Mouse (Mus musculus) heart, adult 2 months (tissue): ENCODE measurements around the gene Rfx7. TPM values are rescaled to one million over a fixed set of nuclear protein-coding genes. Genes with fewer than 3 reads are reported as not detected.
"Not testable (repeated sequence)": the region's sequence is repeated elsewhere in the genome, so short reads cannot be mapped to it uniquely, and the experiment has no call there.

ENCODE experiments used
- DNase-seq, 2 experiments: peaks; one replicate each; pipeline ENCODE4 v3.0.0; 2021
- H3K27ac ChIP-seq: fragments of 200-600 bp; 2 replicates; pipeline ENCODE4 v1.8.1; 2022
- H3K27me3 ChIP-seq: fragments of 200-500 bp; 2 replicates; pipeline ENCODE4 v1.6.1; 2012; ENCODE audit warnings: mild to moderate bottlenecking, low read length, inconsistent platforms, mixed read lengths; ENCODE audit not compliant: control insufficient read depth, insufficient read depth
- H3K36me3 ChIP-seq: fragments of 200-500 bp; 2 replicates; pipeline ENCODE4 v1.6.1; 2012; ENCODE audit warnings: low read length, inconsistent platforms; ENCODE audit not compliant: control insufficient read depth, insufficient read depth
- H3K4me1 ChIP-seq: fragments of 200-500 bp; 2 replicates; pipeline ENCODE4 v1.6.1; 2011; ENCODE audit warnings: low read length; ENCODE audit not compliant: control insufficient read depth, insufficient read depth
- H3K4me3 ChIP-seq: fragments of 200-600 bp; 2 replicates; pipeline ENCODE4 v1.8.1; 2022
- H3K79me2 ChIP-seq: fragments of 200-500 bp; replicated peaks from 2 replicates; pipeline ENCODE4 v1.6.1; 2012; ENCODE audit warnings: mild to moderate bottlenecking, inconsistent platforms, low read length, moderate library complexity, mixed read lengths; ENCODE audit not compliant: control insufficient read depth, insufficient read depth
- H3K9ac ChIP-seq: fragments of 200-500 bp; 2 replicates; pipeline ENCODE4 v1.6.1; 2012; ENCODE audit warnings: low read depth, mild to moderate bottlenecking, control low read depth, inconsistent platforms, low read length, mixed read lengths
- CTCF ChIP-seq: fragments of 200-600 bp; IDR thresholded peaks from 2 replicates; pipeline ENCODE4 v1.8.1; 2022; ENCODE audit warnings: antibody characterized with exemption, mild to moderate bottlenecking, moderate library complexity
- EP300 ChIP-seq: fragments of 200-500 bp; IDR thresholded peaks from 2 replicates; pipeline ENCODE4 v1.6.1; 2011; ENCODE audit warnings: low read depth, low read length, control low read depth; ENCODE audit not compliant: insufficient read depth
- POLR2A ChIP-seq: fragments of 200-500 bp; IDR thresholded peaks from 2 replicates; pipeline ENCODE4 v1.6.1; 2011; ENCODE audit warnings: mild to moderate bottlenecking, low read depth, low read length, control low read depth; ENCODE audit not compliant: insufficient read depth
- WGBS: fragments of 180-500 bp; shearing (Covaris S2); methylation state at CpG from one replicate; pipeline ENCODE4 v1.1.7; 2018; 5-methylcytosine and 5-hydroxymethylcytosine counted together
- intact Hi-C: fragments of 180-260 bp; cut with DNase I; formaldehyde crosslinking; loops from one replicate; pipeline ENCODE4 v1.15.1; 2025
- polyA plus RNA-seq: library from polyadenylated mRNA; depleted of rRNA; stranded (reverse); fragments of >200 nt; gene quantifications from 2 replicates; pipeline ENCODE4 v1.2.3, GENCODE M21; 2012
- total RNA-seq, 2 experiments: library from RNA; stranded (reverse); gene quantifications; 2 replicates each; pipeline ENCODE4 v1.2.3; 2021

Gene Rfx7
- total and polyA plus RNA-seq, 3 experiments, result 2.9 to 8.1 (median 6.7) TPM

DNA sequence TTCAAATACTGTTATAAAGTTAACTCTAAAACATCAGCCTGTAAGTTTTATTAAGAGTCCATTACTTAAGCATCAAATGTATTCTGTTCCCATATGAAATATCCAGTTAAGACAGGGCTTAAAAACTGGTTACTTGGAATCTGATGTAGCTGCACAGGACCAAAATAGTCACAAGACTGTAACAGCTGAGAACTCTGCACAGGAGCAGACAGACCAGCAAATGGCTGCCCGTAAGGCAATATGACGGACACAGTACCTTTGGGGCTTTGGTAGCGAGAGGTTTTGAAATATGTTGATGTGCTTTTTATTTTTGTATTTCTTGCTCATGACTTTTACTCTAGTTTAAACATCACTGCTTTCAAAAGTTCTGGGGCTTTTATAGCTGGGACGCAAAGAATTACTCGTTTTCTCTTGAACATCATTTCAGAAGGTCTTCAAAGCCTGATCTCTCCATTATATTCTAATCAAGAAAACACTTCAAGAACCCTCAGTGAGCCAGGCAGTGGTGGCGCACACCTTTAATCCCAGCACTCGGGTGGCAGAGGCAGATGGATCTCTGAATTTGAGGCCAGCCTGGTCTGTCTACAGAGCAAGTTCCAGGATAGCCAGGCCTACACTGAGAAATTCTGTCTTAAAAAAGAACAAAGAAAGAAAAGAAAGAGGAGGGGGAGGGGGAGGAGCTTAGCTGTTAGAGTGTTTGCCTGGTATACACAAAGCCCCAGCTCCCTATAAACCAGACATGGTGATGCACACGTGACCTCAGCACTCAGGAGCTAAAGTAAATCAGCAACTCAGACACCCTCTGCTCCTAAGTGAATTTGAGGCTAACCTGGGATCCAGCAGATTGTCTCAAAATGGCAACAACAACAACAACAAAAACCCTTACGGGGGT lies 107.2 kb downstream of the Rfx7 start:
- TF ChIP-seq CTCF (no peak), EP300 (no peak), POLR2A (no peak)
- DNase-seq, result no peak
- peaks cover 5% of the 10 kb centered on the region for H3K36me3 ChIP-seq
- no peaks in the 10 kb centered on the region for H3K27me3 ChIP-seq
- H3K4me3 ChIP-seq, result peak overlapping the region; percentile 55
- H3K9ac ChIP-seq, result peak overlapping the region; percentile 70
- H3K4me1 ChIP-seq, result peaks cover 10% of the 10 kb centered on the region
- intact Hi-C loops, result no loop called here
- 60% methylated on average over 9 of the region's 9 CpGs for WGBS
- peak overlapping the region; percentile 96 for H3K27ac ChIP-seq
- no peaks in the 10 kb centered on the region for H3K79me2 ChIP-seq

DNA sequence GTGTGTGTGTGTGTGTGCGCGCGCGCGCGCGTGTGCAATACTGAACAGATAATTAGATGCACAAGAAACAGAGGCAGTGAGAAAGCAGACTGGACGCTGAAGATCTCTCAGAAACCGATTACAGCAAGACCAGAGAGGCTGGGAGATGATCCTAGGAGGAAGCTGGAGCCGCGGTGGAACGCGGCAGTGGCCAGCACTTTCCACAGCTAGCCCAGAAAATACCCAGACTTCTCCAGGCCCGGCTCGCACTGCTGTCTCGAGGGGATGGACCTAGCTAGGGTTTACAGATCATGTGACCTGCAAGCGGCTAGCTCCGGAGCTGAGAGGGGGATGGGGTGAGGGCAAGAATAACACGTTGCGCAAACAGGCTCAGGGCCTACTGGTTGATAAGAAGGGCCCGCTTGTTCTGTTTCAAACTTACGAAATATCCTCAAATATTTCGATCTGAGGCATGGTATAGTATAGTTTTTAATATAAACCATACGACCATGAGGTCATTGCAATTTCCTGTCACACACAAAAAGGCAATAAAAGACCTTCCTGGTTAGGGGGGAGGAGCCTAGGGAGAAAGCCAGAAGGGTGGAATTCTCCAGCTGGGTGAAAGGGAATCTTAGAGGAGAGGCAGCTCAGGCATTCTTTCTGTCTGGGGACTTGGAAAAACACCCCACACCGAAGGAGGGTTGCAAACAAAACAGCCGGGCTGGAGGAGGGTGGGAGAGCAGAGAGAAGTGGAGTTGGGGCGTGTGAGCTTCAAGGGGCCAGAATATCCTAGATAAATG lies 108.0 kb downstream of the Rfx7 start:
- intact Hi-C loops, result loop anchor here (1.0 kb wide), 1 partner anchor 22 kb away; the partner anchor contains the start of gene Nedd4
- peaks cover 12% of the 10 kb centered on the region for H3K4me1 ChIP-seq
- peak; percentile 86 to 92 for DNase-seq
- H3K9ac ChIP-seq, result peak overlapping the region; percentile 70
- peak overlapping the region; percentile 55 for H3K4me3 ChIP-seq
- H3K27ac ChIP-seq, result peak overlapping the region; percentile 96
- H3K79me2 ChIP-seq, result no peaks in the 10 kb centered on the region
- no peaks in the 10 kb centered on the region for H3K27me3 ChIP-seq
- WGBS, result 2% methylated on average over 27 of the region's 27 CpGs
- H3K36me3 ChIP-seq, result peaks cover 5% of the 10 kb centered on the region
- TF ChIP-seq POLR2A (peak; percentile 86), CTCF (no peak), EP300 (peak; percentile 89)

DNA sequence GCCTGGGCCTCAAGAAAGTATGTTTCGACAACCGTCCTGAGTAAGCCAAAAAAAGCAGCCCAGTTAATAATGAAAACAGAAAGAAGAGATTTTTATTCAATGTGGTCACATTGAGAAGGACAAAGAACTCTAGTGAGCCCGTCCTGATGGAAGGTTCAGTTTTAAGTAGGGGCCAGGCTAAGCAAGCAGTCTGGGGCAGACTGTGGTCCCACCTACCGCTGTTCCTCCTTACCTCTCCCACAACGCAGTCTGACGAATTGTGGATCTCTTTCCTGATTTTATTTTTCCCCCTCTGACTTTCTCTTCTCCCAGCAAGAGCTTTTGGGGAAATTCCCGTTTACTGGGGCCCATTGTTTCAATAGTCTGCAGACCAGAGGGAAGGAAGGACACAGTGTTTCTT lies 108.6 kb downstream of the Rfx7 start:
- peaks cover 12% of the 10 kb centered on the region for H3K4me1 ChIP-seq
- no peaks in the 10 kb centered on the region for H3K79me2 ChIP-seq
- H3K27ac ChIP-seq, result peak overlapping the region; percentile 96
- peak overlapping the region; percentile 63 for H3K9ac ChIP-seq
- intact Hi-C loops, result loop anchor here (1.0 kb wide), 1 partner anchor 22 kb away; the partner anchor contains the start of gene Nedd4
- no peak for TF ChIP-seq CTCF
- TF ChIP-seq EP300, result no peak
- no peak for TF ChIP-seq POLR2A
- H3K27me3 ChIP-seq, result no peaks in the 10 kb centered on the region
- peak overlapping the region; percentile 55 for H3K4me3 ChIP-seq
- peaks cover 5% of the 10 kb centered on the region for H3K36me3 ChIP-seq
- no peak for DNase-seq
- 8% methylated on average over 7 of the region's 7 CpGs for WGBS

DNA sequence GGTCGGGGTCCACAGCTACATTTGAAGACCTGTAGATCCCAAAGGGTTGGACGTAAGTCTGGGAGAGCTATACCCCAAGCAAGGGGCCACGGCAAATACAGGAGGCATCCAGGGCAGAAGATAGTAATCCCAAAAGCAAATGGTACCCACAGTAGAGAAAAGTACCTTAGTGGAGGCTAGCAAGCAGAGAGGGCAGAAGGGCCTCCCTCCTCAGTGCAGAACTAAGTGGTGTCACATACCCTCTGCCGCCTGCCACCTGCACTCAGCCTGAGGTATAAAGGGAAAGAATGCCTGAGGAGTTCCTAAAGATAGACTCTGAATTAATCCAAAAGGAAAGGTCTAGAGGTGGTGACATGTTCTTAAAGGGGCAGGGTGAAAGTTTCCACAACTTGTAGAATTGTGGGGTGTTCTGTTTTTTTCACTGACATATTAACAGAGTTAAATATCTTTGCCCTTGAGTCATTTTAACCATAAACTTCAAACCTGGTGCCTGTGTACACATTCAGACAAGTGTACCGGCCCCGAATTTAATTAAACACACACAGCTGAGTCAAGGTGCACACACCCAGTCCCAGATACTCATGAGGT lies 109.1 kb downstream of the Rfx7 start:
- peak overlapping the region; percentile 63 for H3K9ac ChIP-seq
- peak overlapping the region; percentile 55 for H3K4me3 ChIP-seq
- H3K4me1 ChIP-seq, result peaks cover 12% of the 10 kb centered on the region
- H3K27ac ChIP-seq, result peak overlapping the region; percentile 96
- intact Hi-C loops, result no loop called here
- no peaks in the 10 kb centered on the region for H3K27me3 ChIP-seq
- no peaks in the 10 kb centered on the region for H3K79me2 ChIP-seq
- no peak for TF ChIP-seq CTCF
- TF ChIP-seq EP300, result no peak
- TF ChIP-seq POLR2A, result peak; percentile 81
- peaks cover 5% of the 10 kb centered on the region for H3K36me3 ChIP-seq
- WGBS, result 48% methylated on average over 6 of the region's 6 CpGs
- peak; percentile 46 to 53 for DNase-seq

DNA sequence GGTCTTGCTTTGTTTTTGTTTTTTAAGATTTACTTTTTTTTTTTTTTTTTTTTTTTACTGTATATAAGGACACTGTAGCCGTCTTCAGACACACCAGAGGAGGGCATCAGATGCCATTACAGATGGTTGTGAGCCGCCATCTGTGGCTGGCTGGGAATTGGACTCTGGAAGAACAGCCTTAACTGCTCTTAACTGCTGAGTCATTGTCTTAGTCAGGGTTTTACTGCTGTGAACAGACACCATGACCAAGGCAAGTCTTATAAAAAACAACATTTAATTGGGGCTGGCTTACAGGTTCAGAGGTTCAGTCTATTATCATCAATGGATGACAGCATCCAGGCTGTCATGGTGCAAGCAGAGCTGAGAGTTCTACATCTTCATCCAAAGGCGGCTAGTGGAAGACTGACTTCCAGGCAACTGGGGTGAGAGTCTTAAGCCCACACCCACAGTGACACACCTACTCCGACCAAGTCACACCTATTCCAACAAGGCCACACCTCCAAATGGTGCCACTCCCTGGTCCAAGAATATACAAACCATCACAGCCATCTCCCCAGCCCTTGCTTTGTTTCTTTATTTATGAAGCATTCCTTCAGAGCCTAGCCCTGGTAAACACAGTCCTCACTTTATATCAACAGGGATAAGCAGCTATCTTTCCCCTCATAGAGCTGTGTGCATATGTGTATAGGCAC lies 110.9 kb downstream of the Rfx7 start:
- DNase-seq, H3K27me3 ChIP-seq, H3K9ac ChIP-seq, H3K79me2 ChIP-seq, intact Hi-C loops, H3K36me3 ChIP-seq, H3K4me3 ChIP-seq: not testable (repeated sequence)
- peaks cover 12% of the 10 kb centered on the region for H3K4me1 ChIP-seq
- WGBS, result 96% methylated on average over 4 of the region's 4 CpGs
- peak overlapping the region; percentile 57; the same call in 1 of the 2 replicates for H3K27ac ChIP-seq
